Mouse (Mus musculus) hematopoietic stem cell, adult 5-6 weeks (primary cell): ENCODE measurements around the gene Gnaq. TPM values are rescaled to one million over a fixed set of nuclear protein-coding genes. Genes with fewer than 3 reads are reported as not detected.

ENCODE experiments used
- ATAC-seq, 2 experiments: fragments of 125-278 bp in 1 of 2; replicated peaks in 1 of 2; 2 replicates each; pipeline ENCODE4 v1.8.0; 2016 to 2017; ENCODE audit warnings: inconsistent platforms in 2 of 2, mild to moderate bottlenecking in 2 of 2, moderate number of reproducible peaks in 2 of 2, low read depth in 1 of 2, moderate TSS enrichment in 1 of 2; ENCODE audit not compliant: low FRiP score in 2 of 2, poor library complexity in 2 of 2, severe bottlenecking in 2 of 2, insufficient read depth in 1 of 2, low TSS enrichment in 1 of 2
- total RNA-seq: library from RNA; stranded (forward); fragments of 172-1452, 232-1000 nt; gene quantifications from 2 replicates; pipeline ENCODE4 v1.2.3, GENCODE M21; 2017

Gene Gnaq
- total RNA-seq, 1 experiment from 2014 or later, result 21.0 TPM

- no peak for ATAC-seq
These were observed 90.5 kb downstream of the Gnaq start for GRCm38 (mm10) chr19:16223126-16223525.

- no peak for ATAC-seq
These were observed 92.2 kb downstream of the Gnaq start for GRCm38 (mm10) chr19:16224831-16225230.

GRCm38 (mm10) chr19:16231584-16231983, 99.0 kb downstream of the Gnaq start:
- ATAC-seq, result no peak

- no peak for ATAC-seq
These were observed 103.0 kb downstream of the Gnaq start for GRCm38 (mm10) chr19:16235594-16235993.

- ATAC-seq, result no peak
These were observed 104.4 kb downstream of the Gnaq start for GRCm38 (mm10) chr19:16237034-16237433.

DNA sequence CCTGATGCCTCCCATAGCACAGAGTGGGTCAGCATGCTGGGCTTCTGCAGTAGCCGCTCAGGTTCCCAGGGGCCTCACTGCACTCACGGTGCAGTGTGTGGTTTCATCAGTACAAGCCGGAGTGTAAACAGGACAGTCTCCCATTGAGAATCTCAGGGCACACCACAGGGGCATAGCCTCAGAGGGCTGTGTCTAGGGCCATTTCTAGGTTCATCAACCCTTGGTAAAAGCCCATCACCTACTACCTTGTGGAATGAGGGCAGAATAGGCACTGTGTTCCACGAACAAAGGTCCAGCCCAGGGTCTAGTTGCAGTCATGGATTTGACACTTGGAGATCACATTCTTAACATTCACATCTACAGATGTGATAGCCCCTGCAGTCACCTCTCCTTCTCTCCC, 105.4 kb downstream of the Gnaq start:
- no peak for ATAC-seq

DNA sequence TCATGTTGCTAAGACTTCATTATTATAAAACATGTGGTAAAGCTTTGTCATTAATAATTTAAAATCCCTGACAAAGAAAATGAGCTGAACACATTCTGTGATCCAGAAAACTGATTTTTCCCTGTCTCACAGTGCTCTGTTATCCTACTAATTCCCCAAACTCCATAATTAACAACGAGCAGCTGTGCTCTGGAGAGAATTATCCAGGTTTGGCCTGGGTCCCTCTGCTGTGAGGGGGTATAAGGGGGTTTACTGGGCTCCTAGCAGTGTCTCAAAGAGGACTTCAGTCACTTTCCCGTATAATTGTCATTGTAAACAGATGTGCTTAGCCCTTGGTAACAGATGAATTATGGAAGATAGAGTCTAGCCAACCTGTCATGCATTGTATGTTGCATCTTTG, 105.9 kb downstream of the Gnaq start:
- ATAC-seq, result no peak

DNA sequence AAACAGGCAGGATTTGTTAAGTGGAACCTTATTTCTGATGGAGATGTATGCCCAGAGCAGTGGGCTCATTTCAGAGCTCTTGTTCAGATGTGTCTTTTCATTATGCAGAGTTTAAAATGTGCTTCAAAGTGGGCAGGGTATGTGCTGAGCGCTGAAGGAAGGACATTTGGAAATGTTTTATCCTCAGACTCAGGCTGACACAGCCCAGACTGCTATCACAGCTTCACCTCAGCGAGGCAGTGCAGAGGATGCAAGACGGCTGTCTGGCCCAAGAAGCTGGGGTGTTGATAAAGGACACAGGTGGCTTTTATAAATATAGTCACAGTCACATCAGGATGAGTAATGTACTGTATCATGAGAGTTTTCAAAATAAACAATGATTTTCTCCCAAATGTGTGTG, 110.1 kb downstream of the Gnaq start:
- no peak for ATAC-seq

DNA sequence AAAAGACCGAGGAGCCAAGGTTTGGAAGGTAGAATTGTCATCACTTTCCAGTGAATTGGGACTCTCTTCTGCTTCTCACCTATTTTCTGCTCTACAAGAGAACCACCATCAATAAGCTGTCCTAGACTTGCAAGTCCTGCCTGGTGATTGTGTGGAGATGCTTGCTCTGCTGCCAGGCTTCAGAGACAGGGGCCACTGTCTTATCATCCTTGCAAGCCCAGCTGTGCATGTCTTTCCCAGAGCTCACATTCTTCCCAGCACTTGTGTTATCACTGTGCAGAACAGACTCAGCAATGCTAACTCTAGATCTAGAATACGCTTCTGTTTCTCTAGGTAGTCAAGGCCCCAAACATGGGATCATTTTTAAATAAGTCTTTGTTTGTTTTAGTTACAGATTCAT, 116.4 kb downstream of the Gnaq start:
- ATAC-seq, result no peak

GRCm38 (mm10) chr19:16250921-16251320, 118.3 kb downstream of the Gnaq start:
- ATAC-seq, result no peak

DNA sequence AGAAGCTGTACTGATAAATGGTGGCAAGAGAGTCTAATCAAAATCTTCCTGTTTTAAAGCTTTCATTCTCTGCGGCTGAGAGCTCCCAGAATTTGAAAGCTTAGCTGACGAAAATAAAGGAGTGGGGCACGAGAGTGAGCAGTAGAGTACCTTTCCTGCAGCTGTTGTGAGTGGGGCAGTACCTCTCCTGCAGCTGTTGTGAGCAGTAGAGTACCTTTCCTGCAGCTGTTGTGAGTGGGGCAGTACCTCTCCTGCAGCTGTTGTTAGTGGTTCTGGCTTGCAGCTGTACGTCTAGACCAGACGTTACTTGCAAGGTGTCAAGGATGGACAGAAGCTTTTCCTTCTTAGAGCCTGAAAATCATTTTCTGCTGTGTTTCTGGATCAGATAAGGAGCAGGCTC, 119.2 kb downstream of the Gnaq start:
- no peak; a peak in 1 of 4 replicates for ATAC-seq

DNA sequence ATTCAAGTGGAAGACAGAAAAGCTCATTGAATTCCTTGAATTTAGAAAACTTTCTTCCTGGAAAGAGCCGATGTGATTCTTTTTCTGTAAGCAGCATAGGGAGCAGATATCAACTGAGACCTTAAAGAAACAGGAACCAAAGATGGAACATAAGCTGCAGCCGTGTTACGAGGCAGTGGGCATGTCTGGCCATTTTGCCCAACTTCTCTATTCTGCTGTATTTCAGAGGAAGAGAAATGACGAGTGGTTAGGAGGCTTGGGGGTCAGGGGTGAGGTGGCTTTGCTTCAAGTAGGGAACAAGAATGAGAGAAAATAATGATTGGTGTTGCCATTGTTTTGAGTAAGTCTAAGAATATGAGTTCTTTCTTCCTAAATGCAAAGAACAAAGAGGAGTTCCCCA, 120.1 kb downstream of the Gnaq start:
- ATAC-seq, result peak; percentile 90 to 96

DNA sequence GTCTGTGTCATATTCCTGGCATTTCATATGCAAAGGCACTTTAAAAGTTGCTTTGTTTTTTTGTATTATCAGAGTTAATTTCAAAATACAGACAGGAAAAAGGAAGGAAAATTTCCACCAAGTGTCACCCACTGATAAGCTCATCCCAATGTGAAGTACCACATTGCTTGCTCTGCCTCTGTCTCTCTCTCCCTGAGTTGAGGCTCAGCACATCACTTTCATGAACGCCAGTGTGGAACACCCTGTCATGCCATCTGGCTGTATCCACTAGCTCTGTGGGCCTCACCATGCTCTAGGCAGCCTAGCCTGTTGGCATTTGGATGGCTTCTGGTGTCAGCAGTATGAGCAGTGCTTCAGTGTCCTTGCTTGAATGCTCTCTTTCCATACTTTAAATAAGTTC, 122.2 kb downstream of the Gnaq start:
- no peak for ATAC-seq

DNA sequence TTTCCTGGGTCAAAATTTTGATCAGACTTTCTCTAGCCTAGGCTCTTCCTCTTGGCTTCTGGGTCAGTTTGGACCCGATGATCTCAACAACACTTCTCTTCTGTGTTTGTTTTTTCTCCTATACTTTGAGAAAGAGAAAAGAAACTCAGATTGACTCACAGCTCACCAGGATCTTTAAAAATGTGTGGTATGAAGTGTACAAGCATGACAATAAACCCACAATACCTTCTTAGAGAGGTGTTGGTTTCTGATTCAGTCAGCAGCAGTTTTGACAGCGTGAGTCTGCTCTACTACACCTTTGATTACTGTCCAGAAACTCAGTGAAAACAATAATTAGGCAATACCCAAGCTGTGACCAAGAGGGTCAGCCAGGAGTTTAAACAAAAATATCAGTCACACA, 122.7 kb downstream of the Gnaq start:
- no peak for ATAC-seq

GRCm38 (mm10) chr19:16258766-16259355, 126.2 kb downstream of the Gnaq start:
- no peak for ATAC-seq

GRCm38 (mm10) chr19:16259786-16260434, 127.3 kb downstream of the Gnaq start:
- no peak for ATAC-seq

- no peak for ATAC-seq
These were observed 127.8 kb downstream of the Gnaq start for GRCm38 (mm10) chr19:16260435-16260832.

DNA sequence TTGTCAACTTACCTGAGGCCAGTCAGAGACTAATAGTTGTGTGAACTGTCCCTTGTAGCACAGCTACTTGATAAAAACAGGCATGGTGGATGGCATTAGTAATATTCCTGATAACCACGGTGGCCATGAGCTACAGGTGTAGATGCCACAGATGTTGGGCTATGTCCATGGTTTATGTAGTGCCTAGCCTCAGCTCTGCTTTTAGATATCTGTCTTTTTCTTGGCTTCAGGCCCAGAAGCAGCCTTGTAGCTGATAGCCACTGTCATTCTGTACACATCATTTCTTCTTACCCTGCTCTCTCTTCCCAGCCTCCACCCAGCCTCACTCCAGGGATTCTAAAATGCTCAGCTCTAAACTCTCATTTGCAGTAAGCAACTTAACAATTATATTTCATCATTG, 128.3 kb downstream of the Gnaq start:
- no peak for ATAC-seq

DNA sequence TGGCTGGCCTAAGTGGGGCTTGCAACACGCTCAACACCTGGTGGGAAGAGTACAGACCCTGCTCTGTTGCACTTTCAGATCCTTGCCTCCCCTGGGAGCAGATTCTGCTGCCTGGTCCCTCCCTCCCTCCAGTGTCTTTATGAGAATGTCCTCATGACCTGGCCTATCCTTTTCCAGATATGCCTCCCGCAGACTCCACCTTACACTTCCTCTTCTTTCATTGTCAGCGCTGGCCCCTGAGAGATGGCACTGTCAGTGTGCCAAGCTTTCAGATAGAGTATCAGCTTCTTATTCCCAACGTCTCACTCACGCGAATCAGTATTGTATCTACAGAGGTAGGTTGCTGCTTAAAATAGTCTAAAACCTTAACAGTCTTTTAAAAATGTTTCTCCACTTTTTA, 129.0 kb downstream of the Gnaq start:
- ATAC-seq, result no peak
